Mouse (Mus musculus) cortical plate, adult 2 months (tissue): ENCODE measurements around the gene Ccdc106. TPM values are rescaled to one million over a fixed set of nuclear protein-coding genes. Genes with fewer than 3 reads are reported as not detected.

Source experiments
- H3K27ac ChIP-seq: fragments of 200-500 bp; 2 replicates; pipeline ENCODE4 v1.5.1; 2012; ENCODE audit warnings: low read length, control low read depth, inconsistent platforms; ENCODE audit not compliant: insufficient read depth
- H3K4me1 ChIP-seq: fragments of 200-500 bp; 2 replicates; pipeline ENCODE4 v1.6.1; 2011; ENCODE audit warnings: low read length; ENCODE audit not compliant: control insufficient read depth, insufficient read depth
- H3K4me3 ChIP-seq: fragments of 200-500 bp; 2 replicates; pipeline ENCODE4 v1.5.1; 2011; ENCODE audit warnings: mild to moderate bottlenecking, low read length, control low read depth; ENCODE audit not compliant: insufficient read depth
- CTCF ChIP-seq: fragments of 200-500 bp; IDR thresholded peaks from 2 replicates; pipeline ENCODE4 v1.5.1; 2011; ENCODE audit warnings: mild to moderate bottlenecking, control low read depth, low read length; ENCODE audit not compliant: insufficient read depth; ENCODE audit errors: extremely low read depth
- POLR2A ChIP-seq: fragments of 200-500 bp; IDR thresholded peaks from 2 replicates; pipeline ENCODE4 v1.6.1; 2011; ENCODE audit warnings: mild to moderate bottlenecking, low read length, control low read depth; ENCODE audit not compliant: insufficient read depth; ENCODE audit errors: extremely low read depth
- polyA plus RNA-seq: library from polyadenylated mRNA; depleted of rRNA; stranded (reverse); fragments of >200 nt; gene quantifications from 2 replicates; pipeline ENCODE4 v1.2.3, GENCODE M21; 2012

Gene Ccdc106
- polyA plus RNA-seq, 1 experiment = 68.6 TPM

- TF ChIP-seq CTCF (no peak), POLR2A (no peak)
- Histone ChIP-seq H3K4me1 (peaks cover 2% of the 10 kb centered on the region; the same call in 1 of the 2 replicates), H3K4me3 (no peak overlapping the region), H3K27ac (no peak overlapping the region)
Observed at GRCm38 (mm10) chr7:5031496-5031895, 11.1 kb downstream of the Ccdc106 start.

GRCm38 (mm10) chr7:5033818-5034217, 13.5 kb downstream of the Ccdc106 start, which contains the start of gene 4632433K11Rik:
4632433K11Rik (plus strand) TSS chr7:5034118.
- Histone ChIP-seq H3K27ac (no peak within 1 kb of the TSS), H3K4me3 (no peak within 1 kb of the TSS), H3K4me1 (no peaks in the 10 kb centered on the region; the same call in none of the 2 replicates)
- no peak for TF ChIP-seq POLR2A
- TF ChIP-seq CTCF = no peak

DNA sequence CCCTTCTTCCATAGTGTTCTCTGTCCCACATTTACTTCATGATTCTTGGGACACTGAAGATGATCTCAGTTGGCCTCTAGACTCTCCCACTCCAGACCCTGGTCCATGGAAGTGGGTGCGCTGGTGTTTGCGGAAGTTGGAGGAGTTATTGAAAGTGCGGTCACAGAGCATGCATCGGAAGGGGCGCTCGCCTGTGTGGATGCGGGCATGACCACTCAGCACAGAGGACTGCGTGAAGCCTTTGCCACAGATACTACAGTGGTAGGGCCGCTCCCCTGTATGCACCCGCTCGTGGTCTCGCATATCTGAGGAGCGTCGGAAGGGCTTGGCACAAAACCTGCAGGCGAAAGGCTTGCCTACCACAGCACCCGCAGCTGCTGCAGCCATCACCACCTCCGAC, 15.3 kb downstream of the Ccdc106 start:
- Histone ChIP-seq H3K4me3 (no peak overlapping the region), H3K4me1 (no peaks in the 10 kb centered on the region; the same call in none of the 2 replicates), H3K27ac (no peak overlapping the region)
- TF ChIP-seq CTCF = no peak

DNA sequence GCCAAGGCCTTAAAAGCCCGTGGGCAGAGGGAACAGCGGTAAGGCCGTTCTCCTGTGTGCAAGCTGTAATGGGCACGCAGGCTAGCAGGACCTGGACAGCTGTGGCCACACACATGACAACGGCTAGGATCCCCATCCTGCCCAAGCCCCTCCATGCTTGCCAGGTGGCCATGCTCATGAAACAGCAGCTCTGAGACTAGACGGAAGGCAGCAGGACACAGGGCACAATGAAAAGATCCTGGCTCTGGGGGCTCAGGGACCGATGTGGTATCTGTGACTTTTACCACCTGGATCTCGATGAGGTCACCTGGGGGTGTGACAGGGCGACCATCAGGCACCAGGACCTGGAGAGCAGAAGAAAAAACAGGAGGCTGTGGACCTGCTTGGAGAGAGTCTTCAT, 15.8 kb downstream of the Ccdc106 start:
- H3K4me3 ChIP-seq = no peak overlapping the region
- no peak overlapping the region for H3K27ac ChIP-seq
- H3K4me1 ChIP-seq = no peaks in the 10 kb centered on the region; the same call in none of the 2 replicates
- TF ChIP-seq POLR2A = no peak
- no peak for TF ChIP-seq CTCF

GRCm38 (mm10) chr7:5037026-5037425, 16.7 kb downstream of the Ccdc106 start:
- no peak for TF ChIP-seq POLR2A
- no peak for TF ChIP-seq CTCF
- H3K4me3 ChIP-seq = no peak overlapping the region; the same call in 1 of the 2 replicates

DNA sequence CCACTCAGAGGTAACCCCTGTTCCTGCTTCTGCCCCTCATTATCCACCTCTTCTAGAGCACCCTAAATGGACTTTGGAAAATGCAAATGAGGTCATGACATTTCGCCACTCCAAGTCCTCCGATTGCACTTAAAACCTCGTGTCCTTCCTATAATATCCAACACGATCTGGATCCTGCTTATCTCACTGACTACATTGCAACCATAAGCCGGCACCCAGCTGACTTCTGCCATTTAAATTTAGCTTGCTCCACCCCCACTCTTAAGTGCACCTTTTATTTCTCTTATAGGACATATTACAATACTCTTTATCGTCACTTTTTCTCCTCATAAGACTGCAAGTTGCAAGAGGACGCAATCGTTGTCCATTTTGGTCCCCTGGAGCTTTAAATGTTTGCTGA, 17.1 kb downstream of the Ccdc106 start:
- H3K4me3 ChIP-seq = peak overlapping the region; percentile 74
- H3K27ac ChIP-seq = no peak overlapping the region
- TF ChIP-seq POLR2A (no peak), CTCF (no peak)
- H3K4me1 ChIP-seq = no peaks in the 10 kb centered on the region; the same call in none of the 2 replicates

More at GRCm38 (mm10) chr7:5037026-5037425, 16.7 kb downstream of the Ccdc106 start:
- Histone ChIP-seq H3K4me1 (no peaks in the 10 kb centered on the region; the same call in none of the 2 replicates), H3K27ac (no peak overlapping the region)

- H3K4me3 ChIP-seq = peak within 1 kb of the TSS; percentile 74
- H3K4me1 ChIP-seq = no peaks in the 10 kb centered on the region; the same call in none of the 2 replicates
- TF ChIP-seq POLR2A (peak; percentile 68), CTCF (no peak)
- peak within 1 kb of the TSS; percentile 91 for H3K27ac ChIP-seq
Observed at GRCm38 (mm10) chr7:5038109-5038732, 17.9 kb downstream of the Ccdc106 start, which contains the start of gene Zfp784. Zfp784 (minus strand) TSS chr7:5038446.

DNA sequence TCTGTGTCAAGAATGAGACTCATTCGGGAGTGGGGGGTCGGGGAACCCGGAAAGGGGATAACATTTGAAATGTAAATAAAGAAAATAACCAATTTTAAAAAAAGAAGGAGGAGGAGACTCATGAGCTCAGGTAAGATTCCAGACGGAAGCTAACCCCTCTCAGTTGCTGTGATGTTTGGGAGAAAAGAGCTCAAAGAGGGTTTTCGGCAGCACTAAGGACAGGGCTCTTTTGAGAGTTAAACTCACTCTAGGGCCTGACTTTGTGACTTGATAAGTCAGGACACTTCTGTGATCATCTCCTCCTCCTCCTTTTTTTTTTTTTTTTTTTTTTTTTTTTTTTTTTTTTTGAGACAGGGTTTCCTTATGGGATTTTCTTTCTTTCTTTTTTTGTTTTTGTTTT, 18.6 kb downstream of the Ccdc106 start:
- TF ChIP-seq CTCF (no peak), POLR2A (no peak)
- H3K4me3 ChIP-seq = peak overlapping the region; percentile 74
- H3K27ac ChIP-seq = no peak overlapping the region
- no peaks in the 10 kb centered on the region; the same call in none of the 2 replicates for H3K4me1 ChIP-seq

DNA sequence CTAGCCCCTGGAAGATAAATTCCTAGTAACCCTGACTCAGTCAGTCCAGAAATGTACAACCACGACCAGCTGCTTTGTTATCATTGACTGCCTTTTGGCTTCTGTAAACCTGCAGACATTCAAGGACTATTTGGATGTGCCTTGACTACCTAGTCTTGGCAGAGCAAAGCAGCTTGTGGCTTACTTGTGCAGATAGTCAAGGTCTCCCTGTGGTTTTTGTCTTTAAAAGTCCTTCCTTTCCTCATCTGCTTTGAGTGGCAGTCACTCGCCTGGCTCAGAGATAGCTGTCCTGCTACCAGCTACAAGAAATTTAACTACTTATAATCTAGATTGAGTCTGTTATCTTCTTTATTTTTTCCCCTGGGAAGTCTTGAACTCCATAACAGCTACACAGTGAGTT, 24.6 kb downstream of the Ccdc106 start:
- TF ChIP-seq POLR2A = no peak
- TF ChIP-seq CTCF = no peak
- no peaks in the 10 kb centered on the region for H3K4me1 ChIP-seq
- H3K27ac ChIP-seq = no peak overlapping the region
- no peak overlapping the region for H3K4me3 ChIP-seq

GRCm38 (mm10) chr7:5046112-5046511, 25.8 kb downstream of the Ccdc106 start:
- Histone ChIP-seq H3K27ac (no peak overlapping the region), H3K4me1 (no peaks in the 10 kb centered on the region), H3K4me3 (no peak overlapping the region)
- TF ChIP-seq CTCF (0 out of 2 replicates have a peak, but pooled peaks have one; percentile 0), POLR2A (no peak)
